Mouse (Mus musculus): ENCODE measurements around the gene Ubald1. TPM values are rescaled to one million over a fixed set of nuclear protein-coding genes. Genes with fewer than 3 reads are reported as not detected.

The Ubald1 gene
- polyA plus RNA-seq, 1 experiment from 2014 or later: 43.4 TPM

GRCm38 (mm10) chr16:4861392-4861791 is 18.7 kb downstream of the Ubald1 start:
- no peak for ATAC-seq (ENCODE audit: insufficient number of reproducible peaks, low FRiP score, low TSS enrichment, low read depth)
- Histone ChIP-seq H3K4me2 (no peak overlapping the region), H3K4me1 (peaks cover 16% of the 10 kb centered on the region), H3K9me3 (no peaks in the 10 kb centered on the region), H3K27ac (no peak overlapping the region), H3K27me3 (no peaks in the 10 kb centered on the region), H3K36me3 (no peaks in the 10 kb centered on the region), H3K9ac (no peak overlapping the region), H3K4me3 (no peak overlapping the region)
- WGBS: 48% methylated on average over 10 of the region's 10 CpGs

GRCm38 (mm10) chr16:4855046-4855650 is 25.0 kb downstream of the Ubald1 start:
- ATAC-seq (ENCODE audit: insufficient number of reproducible peaks, low FRiP score, low TSS enrichment, low read depth): no peak
- H3K9me3 ChIP-seq: no peaks in the 10 kb centered on the region
- H3K27ac ChIP-seq: no peak overlapping the region
- H3K36me3 ChIP-seq: no peaks in the 10 kb centered on the region
- no peak overlapping the region for H3K4me3 ChIP-seq
- H3K27me3 ChIP-seq: no peaks in the 10 kb centered on the region
- H3K9ac ChIP-seq: no peak overlapping the region
- no peak overlapping the region for H3K4me2 ChIP-seq
- WGBS: 66% methylated on average over 5 of the region's 5 CpGs
- peaks cover 6% of the 10 kb centered on the region; the same call in 1 of the 2 replicates for H3K4me1 ChIP-seq

- WGBS: 34% methylated on average over 5 of the region's 5 CpGs
- Histone ChIP-seq H3K9ac (no peak overlapping the region), H3K9me3 (no peaks in the 10 kb centered on the region), H3K4me1 (peaks cover 6% of the 10 kb centered on the region; the same call in 1 of the 2 replicates), H3K4me3 (no peak overlapping the region), H3K4me2 (no peak overlapping the region), H3K36me3 (no peaks in the 10 kb centered on the region), H3K27me3 (no peaks in the 10 kb centered on the region), H3K27ac (peak overlapping the region; percentile 50)
- no peak for ATAC-seq (ENCODE audit: insufficient number of reproducible peaks, low FRiP score, low TSS enrichment, low read depth)
Observed at GRCm38 (mm10) chr16:4850938-4851628, 29.0 kb downstream of the Ubald1 start.

- Histone ChIP-seq H3K27me3 (no peaks in the 10 kb centered on the region), H3K9ac (no peak overlapping the region), H3K4me3 (no peak overlapping the region), H3K4me2 (no peak overlapping the region), H3K4me1 (peaks cover 6% of the 10 kb centered on the region; the same call in 1 of the 2 replicates), H3K9me3 (no peaks in the 10 kb centered on the region), H3K27ac (no peak overlapping the region), H3K36me3 (no peaks in the 10 kb centered on the region)
- 59% methylated on average over 7 of the region's 7 CpGs for WGBS
- ATAC-seq (ENCODE audit: insufficient number of reproducible peaks, low FRiP score, low TSS enrichment, low read depth): no peak
Observed at GRCm38 (mm10) chr16:4850361-4850760, 29.8 kb downstream of the Ubald1 start.

- ATAC-seq (ENCODE audit: insufficient number of reproducible peaks, low FRiP score, low TSS enrichment, low read depth): no peak
- Histone ChIP-seq H3K4me3 (no peak overlapping the region), H3K27ac (no peak overlapping the region), H3K27me3 (no peaks in the 10 kb centered on the region), H3K9me3 (no peaks in the 10 kb centered on the region), H3K9ac (no peak overlapping the region), H3K4me2 (no peak overlapping the region), H3K4me1 (peaks cover 6% of the 10 kb centered on the region; the same call in 1 of the 2 replicates), H3K36me3 (no peaks in the 10 kb centered on the region)
- 83% methylated on average over 2 of the region's 2 CpGs for WGBS
Observed at GRCm38 (mm10) chr16:4848090-4848489, 32.0 kb downstream of the Ubald1 start.

- no peaks in the 10 kb centered on the region for H3K27me3 ChIP-seq
- ATAC-seq (ENCODE audit: insufficient number of reproducible peaks, low FRiP score, low TSS enrichment, low read depth): no peak
- H3K9ac ChIP-seq: no peak overlapping the region
- no peaks in the 10 kb centered on the region for H3K36me3 ChIP-seq
- 75% methylated on average over 3 of the region's 3 CpGs for WGBS
- H3K4me1 ChIP-seq: peaks cover 6% of the 10 kb centered on the region; the same call in 1 of the 2 replicates
- H3K9me3 ChIP-seq: no peaks in the 10 kb centered on the region
- no peak overlapping the region for H3K4me2 ChIP-seq
- H3K27ac ChIP-seq: no peak overlapping the region
- H3K4me3 ChIP-seq: no peak overlapping the region
Observed at GRCm38 (mm10) chr16:4847041-4847440, 33.1 kb downstream of the Ubald1 start.

GRCm38 (mm10) chr16:4840231-4840630 is 39.9 kb downstream of the Ubald1 start:
- WGBS: 71% methylated on average over 8 of the region's 8 CpGs
- no peaks in the 10 kb centered on the region for H3K27me3 ChIP-seq

GRCm38 (mm10) chr16:4839552-4839951 is 40.6 kb downstream of the Ubald1 start:
- 67% methylated on average over 3 of the region's 3 CpGs for WGBS

More at GRCm38 (mm10) chr16:4840231-4840630, 39.9 kb downstream of the Ubald1 start:
- Histone ChIP-seq H3K4me2 (no peak overlapping the region), H3K36me3 (no peaks in the 10 kb centered on the region), H3K9me3 (no peaks in the 10 kb centered on the region), H3K27ac (no peak overlapping the region), H3K9ac (no peak overlapping the region), H3K4me1 (no peaks in the 10 kb centered on the region), H3K4me3 (no peak overlapping the region)
- ATAC-seq (ENCODE audit: insufficient number of reproducible peaks, low FRiP score, low TSS enrichment, low read depth): no peak

GRCm38 (mm10) chr16:4837631-4838030 is 42.5 kb downstream of the Ubald1 start:
- Histone ChIP-seq H3K27me3 (no peaks in the 10 kb centered on the region), H3K4me3 (no peak overlapping the region), H3K4me2 (no peak overlapping the region), H3K27ac (no peak overlapping the region), H3K36me3 (no peaks in the 10 kb centered on the region), H3K9me3 (no peaks in the 10 kb centered on the region), H3K9ac (no peak overlapping the region), H3K4me1 (no peaks in the 10 kb centered on the region)
- no peak for ATAC-seq (ENCODE audit: insufficient number of reproducible peaks, low FRiP score, low TSS enrichment, low read depth)
- 81% methylated on average over 3 of the region's 3 CpGs for WGBS

More at GRCm38 (mm10) chr16:4839552-4839951, 40.6 kb downstream of the Ubald1 start:
- Histone ChIP-seq H3K4me2 (no peak overlapping the region), H3K36me3 (no peaks in the 10 kb centered on the region), H3K9me3 (no peaks in the 10 kb centered on the region), H3K27ac (no peak overlapping the region), H3K9ac (no peak overlapping the region), H3K4me3 (no peak overlapping the region), H3K27me3 (no peaks in the 10 kb centered on the region), H3K4me1 (no peaks in the 10 kb centered on the region)
- ATAC-seq (ENCODE audit: insufficient number of reproducible peaks, low FRiP score, low TSS enrichment, low read depth): no peak

- ATAC-seq (ENCODE audit: insufficient number of reproducible peaks, low FRiP score, low TSS enrichment, low read depth): no peak
Observed at GRCm38 (mm10) chr16:4835191-4835590, 44.9 kb downstream of the Ubald1 start, which contains the start of gene 4930562C15Rik. 4930562C15Rik (plus strand) TSS chr16:4835416.

GRCm38 (mm10) chr16:4833858-4834257 is 46.3 kb downstream of the Ubald1 start:
- Histone ChIP-seq H3K36me3 (no peaks in the 10 kb centered on the region), H3K4me2 (no peak overlapping the region)
- 73% methylated on average over 2 of the region's 2 CpGs for WGBS

More at GRCm38 (mm10) chr16:4835191-4835590, 44.9 kb downstream of the Ubald1 start, which contains the start of gene 4930562C15Rik:
- Histone ChIP-seq H3K9me3 (no peaks in the 10 kb centered on the region), H3K4me3 (no peak within 1 kb of the TSS), H3K36me3 (no peaks in the 10 kb centered on the region), H3K27me3 (no peaks in the 10 kb centered on the region), H3K9ac (no peak within 1 kb of the TSS), H3K27ac (no peak within 1 kb of the TSS), H3K4me1 (no peaks in the 10 kb centered on the region), H3K4me2 (no peak within 1 kb of the TSS)
- WGBS: 85% methylated on average over 3 of the region's 3 CpGs

GRCm38 (mm10) chr16:4831650-4832419 is 48.3 kb downstream of the Ubald1 start:
- Histone ChIP-seq H3K9ac (no peak overlapping the region), H3K27me3 (no peaks in the 10 kb centered on the region), H3K9me3 (no peaks in the 10 kb centered on the region), H3K27ac (no peak overlapping the region), H3K36me3 (no peaks in the 10 kb centered on the region), H3K4me3 (no peak overlapping the region), H3K4me1 (no peaks in the 10 kb centered on the region), H3K4me2 (no peak overlapping the region)
- WGBS: 67% methylated on average over 15 of the region's 15 CpGs
- no peak for ATAC-seq (ENCODE audit: insufficient number of reproducible peaks, low FRiP score, low TSS enrichment, low read depth)

More at GRCm38 (mm10) chr16:4833858-4834257, 46.3 kb downstream of the Ubald1 start:
- Histone ChIP-seq H3K9ac (no peak overlapping the region), H3K4me1 (no peaks in the 10 kb centered on the region), H3K4me3 (no peak overlapping the region), H3K27me3 (no peaks in the 10 kb centered on the region), H3K27ac (no peak overlapping the region), H3K9me3 (no peaks in the 10 kb centered on the region)
- ATAC-seq (ENCODE audit: insufficient number of reproducible peaks, low FRiP score, low TSS enrichment, low read depth): no peak
